Mouse (Mus musculus): ENCODE results near the gene Scyl1. TPM values are rescaled to one million over a fixed set of nuclear protein-coding genes. Genes with fewer than 3 reads are reported as not detected.

The Scyl1 gene
- polyA plus RNA-seq, 1 experiment from 2014 or later = 86.3 TPM

DNA sequence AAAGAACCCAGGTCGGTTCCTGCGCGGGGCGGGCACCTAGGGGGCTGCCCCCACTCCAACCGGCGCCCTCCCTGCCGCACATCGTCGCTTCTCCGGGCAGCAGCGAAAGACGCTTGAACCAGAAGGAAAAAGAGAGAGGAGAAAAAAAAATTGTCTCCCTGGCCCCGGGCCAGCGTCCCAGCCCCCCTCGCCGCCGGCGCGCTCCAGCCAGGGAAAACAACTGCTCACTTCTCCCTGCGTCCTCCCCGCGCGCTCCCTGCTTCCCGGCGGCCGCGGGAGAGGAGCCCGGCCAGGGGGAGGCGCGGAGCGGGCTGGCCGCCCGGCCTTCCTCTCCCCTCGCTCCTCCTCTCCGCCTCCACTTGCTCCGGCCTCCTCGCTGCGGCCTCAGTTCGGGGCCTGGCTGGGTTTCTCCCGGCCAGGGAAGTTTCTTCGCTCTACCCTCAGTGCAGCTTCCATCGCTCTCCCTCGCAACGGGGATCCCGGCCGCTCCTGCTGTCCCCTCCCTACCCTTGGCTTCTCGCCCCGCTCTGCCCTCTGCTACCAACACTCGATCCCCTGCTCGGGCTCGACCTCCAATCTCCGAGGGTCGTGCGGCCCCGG is 29.5 kb downstream of the Scyl1 start:
- Histone ChIP-seq H3K4me1 (ENCODE audit: control insufficient read depth, insufficient read depth, low read length) (peaks cover 26% of the 10 kb centered on the region), H3K4me3 (ENCODE audit: low read depth, low read length) (peak overlapping the region; percentile 50), H3K9me3 (replicated peaks; ENCODE audit: control insufficient read depth, low read length, poor library complexity, severe bottlenecking) (no peaks in the 10 kb centered on the region), H3K9ac (ENCODE audit: low read depth, low read length) (peak overlapping the region; percentile 81), H3K27ac (ENCODE audit: low read length) (peak overlapping the region; percentile 78), H3K27me3 (ENCODE audit: control insufficient read depth, insufficient read depth, low read depth, low read length) (peaks cover 14% of the 10 kb centered on the region), H3K36me3 (ENCODE audit: control insufficient read depth, insufficient read depth, low read length) (no peaks in the 10 kb centered on the region), H3K4me2 (ENCODE audit: low read length) (peak overlapping the region; percentile 99)
- ATAC-seq = peak; percentile 33
- under 1% methylated on average over 51 of the region's 55 CpGs for whole genome bisulfite sequencing

DNA sequence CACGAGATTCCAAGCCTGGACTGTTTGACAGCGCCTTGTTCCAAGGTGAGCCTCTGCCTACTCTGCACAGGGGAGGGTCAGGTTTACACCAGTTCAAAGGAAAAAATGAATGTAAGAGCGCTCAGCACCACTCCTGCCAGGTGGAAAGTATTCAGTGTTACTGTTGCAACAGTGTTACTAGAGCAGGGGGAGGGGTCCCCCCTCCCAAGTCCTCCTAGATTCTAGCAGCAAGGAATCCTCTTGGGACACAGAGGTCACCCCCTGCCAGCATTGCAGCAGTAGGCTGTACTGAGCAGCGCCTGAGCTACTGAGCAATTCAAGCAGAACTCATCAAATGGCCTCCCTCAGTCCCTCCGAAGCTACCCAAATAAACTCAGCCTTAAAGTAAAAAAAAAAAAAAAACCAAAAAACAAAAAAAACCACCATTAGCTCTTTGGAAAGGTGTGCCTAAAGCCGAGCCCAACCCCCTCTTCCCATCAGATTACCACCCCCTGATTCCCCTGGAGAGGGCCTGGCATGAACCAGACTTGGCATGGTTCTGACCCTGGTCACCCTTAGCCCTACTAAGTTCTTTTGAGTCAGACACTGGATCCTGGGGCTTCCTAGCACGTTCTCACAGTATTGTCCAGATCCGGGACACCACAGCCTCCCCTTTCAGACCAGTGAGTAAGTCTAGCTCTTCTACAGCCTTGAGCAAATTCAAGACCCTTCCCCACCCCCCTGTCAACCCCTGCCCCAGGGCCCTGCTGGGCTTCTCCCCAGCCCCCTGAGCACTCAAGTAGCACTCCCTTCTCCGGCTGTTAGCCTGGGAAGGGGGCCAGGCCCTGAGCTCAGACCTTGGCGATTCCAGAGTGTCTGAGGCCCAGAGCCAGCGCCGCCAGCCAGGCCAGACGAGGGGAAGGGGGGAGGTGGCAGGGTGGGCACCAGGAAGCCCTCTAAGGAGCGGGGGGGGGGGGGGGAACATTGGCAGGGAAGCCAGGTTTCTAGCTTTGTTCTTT is 30.6 kb downstream of the Scyl1 start, which contains the start of gene Ltbp3:
TSS of gene Ltbp3 (plus strand) at position 585 of the 998 bp plus-strand sequence.
- Histone ChIP-seq H3K4me3 (ENCODE audit: low read depth, low read length) (peak within 1 kb of the TSS; percentile 50), H3K9me3 (replicated peaks; ENCODE audit: control insufficient read depth, low read length, poor library complexity, severe bottlenecking) (no peaks in the 10 kb centered on the region), H3K4me1 (ENCODE audit: control insufficient read depth, insufficient read depth, low read length) (peaks cover 17% of the 10 kb centered on the region), H3K27me3 (ENCODE audit: control insufficient read depth, insufficient read depth, low read depth, low read length) (peaks cover 14% of the 10 kb centered on the region), H3K36me3 (ENCODE audit: control insufficient read depth, insufficient read depth, low read length) (no peaks in the 10 kb centered on the region), H3K9ac (ENCODE audit: low read depth, low read length) (peak within 1 kb of the TSS; percentile 81), H3K27ac (ENCODE audit: low read length) (peak within 1 kb of the TSS; percentile 78), H3K4me2 (ENCODE audit: low read length) (peak within 1 kb of the TSS; percentile 99)
- ATAC-seq = peak; percentile 74
- WGBS = 14% methylated on average over 12 of the region's 14 CpGs

DNA sequence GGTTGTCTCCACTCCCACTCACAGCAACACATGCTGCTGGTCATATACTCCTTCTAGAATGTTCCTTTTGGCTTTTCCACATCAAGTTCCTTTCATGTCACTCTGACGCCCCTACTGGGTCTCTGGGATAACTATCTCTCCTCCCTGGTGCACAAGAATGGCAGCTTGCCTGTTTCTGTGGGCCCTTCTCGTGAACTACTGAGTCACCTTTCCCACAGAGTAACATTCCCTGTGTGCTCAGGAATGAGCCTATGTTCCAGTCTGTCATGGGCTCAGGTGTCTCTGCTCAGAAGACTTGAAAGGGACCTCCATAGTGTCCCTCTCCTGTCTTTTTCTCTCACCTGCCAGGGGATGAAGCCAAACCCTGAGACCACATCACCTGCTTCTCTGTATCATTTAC is 31.8 kb downstream of the Scyl1 start:
- no peaks in the 10 kb centered on the region for H3K36me3 ChIP-seq (ENCODE audit: control insufficient read depth, insufficient read depth, low read length)
- no peak overlapping the region for H3K4me2 ChIP-seq (ENCODE audit: low read length)
- H3K9me3 ChIP-seq (replicated peaks; ENCODE audit: control insufficient read depth, low read length, poor library complexity, severe bottlenecking) = no peaks in the 10 kb centered on the region
- no peak for ATAC-seq
- H3K4me1 ChIP-seq (ENCODE audit: control insufficient read depth, insufficient read depth, low read length) = peaks cover 14% of the 10 kb centered on the region
- no peak overlapping the region for H3K4me3 ChIP-seq (ENCODE audit: low read depth, low read length)
- no peak overlapping the region for H3K9ac ChIP-seq (ENCODE audit: low read depth, low read length)
- peaks cover 5% of the 10 kb centered on the region for H3K27me3 ChIP-seq (ENCODE audit: control insufficient read depth, insufficient read depth, low read depth, low read length)
- 63% methylated on average over 2 of the region's 2 CpGs for WGBS
- H3K27ac ChIP-seq (ENCODE audit: low read length) = no peak overlapping the region

DNA sequence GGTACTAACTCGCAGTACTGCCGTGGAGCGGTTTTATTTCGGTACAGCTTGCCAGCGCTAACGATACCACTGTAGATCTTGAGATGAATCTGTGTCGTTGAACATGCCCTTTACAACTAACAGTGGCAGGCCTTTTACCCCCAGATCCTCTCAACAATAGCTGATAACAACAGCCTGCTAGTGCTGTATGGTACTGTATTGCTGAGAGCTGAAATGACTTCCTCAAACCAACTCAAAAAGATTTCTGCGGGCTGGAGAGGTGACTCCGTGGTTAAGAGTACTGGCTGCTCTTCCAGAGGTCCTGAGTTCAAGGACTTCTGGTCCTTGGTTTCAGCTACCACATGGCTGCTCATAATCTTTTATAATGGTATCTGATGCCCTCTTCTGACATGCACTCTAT is 36.9 kb downstream of the Scyl1 start:
- no peaks in the 10 kb centered on the region for H3K36me3 ChIP-seq (ENCODE audit: control insufficient read depth, insufficient read depth, low read length)
- no peak overlapping the region for H3K27ac ChIP-seq (ENCODE audit: low read length)
- no peak overlapping the region for H3K4me2 ChIP-seq (ENCODE audit: low read length)
- WGBS = 84% methylated on average over 9 of the region's 9 CpGs
- H3K4me3 ChIP-seq (ENCODE audit: low read depth, low read length) = no peak overlapping the region
- H3K4me1 ChIP-seq (ENCODE audit: control insufficient read depth, insufficient read depth, low read length) = peaks cover 17% of the 10 kb centered on the region
- no peak for ATAC-seq
- no peak overlapping the region for H3K9ac ChIP-seq (ENCODE audit: low read depth, low read length)
- H3K9me3 ChIP-seq (replicated peaks; ENCODE audit: control insufficient read depth, low read length, poor library complexity, severe bottlenecking) = no peaks in the 10 kb centered on the region
- no peaks in the 10 kb centered on the region for H3K27me3 ChIP-seq (ENCODE audit: control insufficient read depth, insufficient read depth, low read depth, low read length)

DNA sequence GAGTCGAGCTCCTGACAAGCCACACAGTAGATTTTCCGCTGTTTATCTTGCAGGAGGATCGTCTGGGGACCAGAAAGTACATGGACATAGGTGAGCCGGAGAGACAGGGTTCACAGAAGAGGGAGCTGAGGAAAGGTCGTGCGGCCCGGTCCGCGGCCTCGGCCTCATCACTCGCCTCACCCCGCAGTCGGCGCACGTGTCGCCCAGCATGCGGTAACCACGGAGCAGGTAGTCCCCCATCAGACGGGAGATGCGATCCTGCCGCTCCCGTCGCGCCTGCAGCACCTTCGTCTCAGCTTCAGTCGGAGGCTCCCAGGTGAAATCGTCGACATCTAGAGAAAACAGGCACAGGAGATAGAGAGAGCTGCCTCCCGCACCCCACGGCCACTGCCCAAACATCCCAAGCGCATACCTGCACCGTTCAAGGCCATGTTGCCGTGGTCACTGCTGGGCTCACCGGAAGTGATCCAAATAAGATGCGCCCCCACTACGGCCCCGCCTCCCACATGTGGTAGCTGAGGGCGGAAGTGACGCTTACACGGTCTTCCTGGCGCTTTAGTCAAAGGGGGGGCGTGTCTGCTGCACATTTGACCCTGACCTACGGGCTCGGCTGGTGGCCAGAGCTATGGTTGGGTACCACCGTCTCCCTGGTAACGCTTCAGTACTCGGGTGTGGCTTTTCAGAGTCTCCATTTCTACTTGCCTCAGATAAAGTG is 39.8 kb downstream of the Scyl1 start:
- Histone ChIP-seq H3K27ac (ENCODE audit: low read length) (peak overlapping the region; percentile 72), H3K27me3 (ENCODE audit: control insufficient read depth, insufficient read depth, low read depth, low read length) (no peaks in the 10 kb centered on the region), H3K9me3 (replicated peaks; ENCODE audit: control insufficient read depth, low read length, poor library complexity, severe bottlenecking) (no peaks in the 10 kb centered on the region), H3K36me3 (ENCODE audit: control insufficient read depth, insufficient read depth, low read length) (no peaks in the 10 kb centered on the region), H3K9ac (ENCODE audit: low read depth, low read length) (peak overlapping the region; percentile 80), H3K4me2 (ENCODE audit: low read length) (peak overlapping the region; percentile 99), H3K4me1 (ENCODE audit: control insufficient read depth, insufficient read depth, low read length) (peaks cover 39% of the 10 kb centered on the region), H3K4me3 (ENCODE audit: low read depth, low read length) (peak overlapping the region; percentile 82)
- ATAC-seq = peak; percentile 86
- WGBS = under 1% methylated on average over 47 of the region's 47 CpGs

DNA sequence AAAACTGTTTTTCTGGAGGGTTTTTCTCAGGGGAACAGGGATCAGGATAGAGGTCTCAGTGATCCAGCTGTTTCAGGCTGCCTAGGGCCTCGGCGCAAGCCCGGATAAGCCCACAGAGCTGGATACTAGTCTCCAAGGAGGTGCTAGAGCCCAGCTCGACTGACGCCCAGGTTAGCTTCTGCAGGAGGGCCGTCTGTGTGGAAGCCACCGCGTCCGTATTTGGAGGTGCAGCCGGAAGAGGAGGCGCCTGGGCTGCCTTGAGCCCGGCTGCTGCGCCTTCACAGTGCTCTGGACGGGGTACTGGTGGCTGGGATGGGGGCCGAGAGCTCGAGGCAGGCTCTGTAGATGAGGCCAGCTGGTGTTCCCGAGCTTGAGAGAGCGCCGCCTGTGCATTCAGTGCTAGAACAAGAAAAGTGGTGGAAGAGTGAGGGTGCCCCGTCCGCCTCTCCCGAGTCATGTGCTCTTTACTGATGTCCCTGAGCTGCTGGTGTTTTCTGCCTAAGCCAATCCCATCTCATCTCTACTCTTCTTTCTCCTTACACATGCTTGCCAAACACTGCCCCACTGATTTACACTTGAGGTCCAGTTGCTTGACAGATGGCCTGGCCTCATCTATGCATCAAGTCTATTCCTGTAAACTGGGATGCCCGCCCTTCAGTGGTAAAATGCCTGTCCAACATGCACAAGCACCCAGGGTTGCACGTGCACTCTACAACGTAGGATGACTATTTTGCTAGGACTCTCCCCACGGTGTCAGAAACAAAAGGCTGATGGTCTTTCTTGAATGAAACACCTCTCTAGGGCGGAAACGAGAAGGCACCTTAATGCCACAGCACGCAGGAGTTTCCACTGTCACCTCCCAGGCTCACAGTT is 40.7 kb downstream of the Scyl1 start:
- Histone ChIP-seq H3K4me1 (ENCODE audit: control insufficient read depth, insufficient read depth, low read length) (peaks cover 48% of the 10 kb centered on the region), H3K4me3 (ENCODE audit: low read depth, low read length) (peak overlapping the region; percentile 82), H3K27me3 (ENCODE audit: control insufficient read depth, insufficient read depth, low read depth, low read length) (no peaks in the 10 kb centered on the region), H3K4me2 (ENCODE audit: low read length) (peak overlapping the region; percentile 100), H3K9ac (ENCODE audit: low read depth, low read length) (peak overlapping the region; percentile 80), H3K9me3 (replicated peaks; ENCODE audit: control insufficient read depth, low read length, poor library complexity, severe bottlenecking) (no peaks in the 10 kb centered on the region), H3K27ac (ENCODE audit: low read length) (peak overlapping the region; percentile 97; the same call in 1 of the 2 replicates), H3K36me3 (ENCODE audit: control insufficient read depth, insufficient read depth, low read length) (no peaks in the 10 kb centered on the region)
- WGBS = 78% methylated on average over 29 of the region's 29 CpGs
- no peak for ATAC-seq

DNA sequence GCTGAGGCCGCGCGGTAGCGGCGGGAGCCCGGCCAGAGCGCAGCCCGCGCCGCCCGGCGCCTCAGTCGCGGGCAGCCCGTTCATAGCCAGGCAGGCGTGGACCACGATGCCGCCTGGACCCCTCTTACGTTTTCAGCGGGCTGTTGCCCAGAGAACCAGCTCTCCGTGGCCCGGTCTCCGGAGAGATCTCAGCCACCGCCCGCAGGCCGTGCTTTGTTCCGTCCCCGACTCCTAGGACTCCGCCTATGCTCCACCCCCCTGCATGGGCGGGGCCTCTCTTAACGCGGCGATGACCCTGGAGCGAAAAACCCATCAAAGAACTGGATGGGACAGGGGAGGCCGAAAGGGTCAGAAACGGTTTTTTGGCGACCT is 41.8 kb downstream of the Scyl1 start, which contains the start of gene Fam89b:
TSS of gene Fam89b (minus strand) at position 210 of the 372 bp plus-strand sequence.
- peak; percentile 81 for ATAC-seq
- H3K27ac ChIP-seq (ENCODE audit: low read length) = peak within 1 kb of the TSS; percentile 97
- H3K27me3 ChIP-seq (ENCODE audit: control insufficient read depth, insufficient read depth, low read depth, low read length) = no peaks in the 10 kb centered on the region
- H3K9me3 ChIP-seq (replicated peaks; ENCODE audit: control insufficient read depth, low read length, poor library complexity, severe bottlenecking) = no peaks in the 10 kb centered on the region
- WGBS = under 1% methylated on average over 37 of the region's 37 CpGs
- H3K9ac ChIP-seq (ENCODE audit: low read depth, low read length) = peak within 1 kb of the TSS; percentile 98
- no peaks in the 10 kb centered on the region for H3K36me3 ChIP-seq (ENCODE audit: control insufficient read depth, insufficient read depth, low read length)
- peak within 1 kb of the TSS; percentile 100 for H3K4me2 ChIP-seq (ENCODE audit: low read length)
- H3K4me1 ChIP-seq (ENCODE audit: control insufficient read depth, insufficient read depth, low read length) = peaks cover 55% of the 10 kb centered on the region
- H3K4me3 ChIP-seq (ENCODE audit: low read depth, low read length) = peak within 1 kb of the TSS; percentile 92

Measured in midbrain, embryonic 16.5 days (tissue).